Mouse (Mus musculus): ENCODE data around the gene Cdk6. TPM values are rescaled to one million over a fixed set of nuclear protein-coding genes. Genes with fewer than 3 reads are reported as not detected.

Cdk6 gene
- total RNA-seq, 2 experiments from 2014 or later: 15.6 to 16.4 TPM

DNA sequence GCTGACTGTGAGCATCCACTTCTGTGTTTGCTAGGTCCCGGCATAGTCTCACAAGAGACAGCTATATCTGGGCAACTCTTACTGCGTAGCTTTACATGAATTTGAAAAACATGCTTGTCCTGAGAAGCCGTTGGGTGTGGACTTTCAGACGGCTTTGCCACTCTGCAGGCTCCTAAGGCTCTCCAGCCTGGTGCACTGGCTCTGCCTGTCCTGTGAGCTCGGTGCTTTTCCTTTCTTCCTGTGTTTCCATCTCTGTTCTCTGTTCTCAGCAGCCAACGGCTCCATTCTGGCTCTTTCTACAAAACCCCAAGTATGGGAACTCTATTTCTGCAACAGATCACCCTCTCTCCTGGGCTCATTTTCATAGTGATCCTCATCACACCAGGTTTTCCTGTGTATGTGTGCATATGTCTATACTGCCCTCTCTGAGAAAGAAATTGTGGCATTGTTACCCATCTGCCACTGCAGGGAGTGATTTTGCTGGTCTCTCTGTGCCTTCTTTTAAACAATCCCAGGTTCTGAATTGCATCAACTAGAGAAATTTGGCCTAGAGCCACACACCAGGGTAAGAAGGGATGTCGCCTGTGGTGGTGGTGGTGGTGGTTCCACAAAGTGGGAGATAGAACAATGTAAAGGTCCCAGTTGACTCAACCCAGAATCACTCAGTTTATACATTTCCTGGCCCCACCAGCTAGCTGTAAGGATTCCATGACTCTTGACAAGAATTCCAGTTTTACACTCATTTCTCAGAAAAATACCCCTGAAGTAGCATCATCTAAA is 137.9 kb downstream of the Cdk6 start:
- intact Hi-C loops (cut with DNase I): no loop called here

DNA sequence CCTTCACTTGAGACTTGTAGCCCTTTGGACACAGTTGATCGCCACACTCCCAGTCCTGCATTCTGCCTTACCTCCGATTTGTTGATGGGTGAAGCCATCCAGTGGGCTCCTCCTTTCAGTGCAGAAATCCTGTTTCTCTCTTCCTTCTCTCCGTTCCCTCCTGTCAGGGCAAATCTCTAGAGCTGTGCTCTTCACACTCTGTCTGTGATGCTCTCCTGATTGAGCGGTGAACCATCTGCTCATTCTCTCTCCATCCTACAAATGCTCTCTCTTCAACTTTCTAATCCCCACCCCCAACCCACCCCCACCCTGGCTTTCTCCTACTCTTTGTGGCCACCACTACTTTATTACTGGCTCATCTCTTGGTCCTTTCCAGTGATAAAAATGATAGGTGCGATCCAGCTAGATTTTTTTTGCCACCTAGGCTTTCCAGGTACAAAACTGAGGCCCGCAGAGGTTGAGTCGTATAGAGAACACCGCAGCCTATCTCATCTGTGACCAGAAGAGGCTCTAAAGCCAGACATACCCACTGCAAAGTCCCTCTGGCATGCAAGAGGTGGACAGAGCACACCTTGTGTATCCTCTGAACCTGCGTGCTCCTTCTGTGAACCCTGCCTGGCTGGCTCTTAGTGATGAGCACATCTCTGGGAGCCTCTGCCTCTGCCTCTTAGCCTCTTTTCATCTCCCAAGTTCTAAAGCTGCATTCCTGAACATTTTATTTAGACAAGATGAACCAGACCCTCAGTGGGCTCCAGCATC is 139.5 kb downstream of the Cdk6 start:
- intact Hi-C loops (cut with DNase I): no loop called here
- DNase-seq: no peak

More for the DNA sequence above, 137.9 kb downstream of the Cdk6 start:
- DNase-seq: no peak

DNA sequence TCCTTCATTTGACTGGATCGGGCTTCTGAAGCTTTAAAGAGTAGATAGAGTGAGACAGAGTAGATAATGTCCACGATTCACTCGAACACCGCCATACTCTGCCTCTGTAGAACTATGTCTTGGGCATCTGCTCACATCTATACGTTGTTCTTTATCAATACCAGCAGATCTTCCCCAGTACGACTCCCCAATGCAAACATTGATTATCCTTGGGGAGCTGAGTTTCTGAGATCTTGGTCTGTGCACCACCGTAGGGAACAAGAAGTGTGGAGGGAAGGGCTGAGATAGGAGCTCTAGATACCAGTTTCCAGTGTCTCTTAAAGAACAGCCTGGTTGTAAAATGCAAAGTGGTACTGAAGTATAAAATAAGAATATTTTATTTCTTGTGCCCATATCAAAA is 141.2 kb downstream of the Cdk6 start:
- DNase-seq: no peak
- intact Hi-C loops (cut with DNase I): no loop called here

DNA sequence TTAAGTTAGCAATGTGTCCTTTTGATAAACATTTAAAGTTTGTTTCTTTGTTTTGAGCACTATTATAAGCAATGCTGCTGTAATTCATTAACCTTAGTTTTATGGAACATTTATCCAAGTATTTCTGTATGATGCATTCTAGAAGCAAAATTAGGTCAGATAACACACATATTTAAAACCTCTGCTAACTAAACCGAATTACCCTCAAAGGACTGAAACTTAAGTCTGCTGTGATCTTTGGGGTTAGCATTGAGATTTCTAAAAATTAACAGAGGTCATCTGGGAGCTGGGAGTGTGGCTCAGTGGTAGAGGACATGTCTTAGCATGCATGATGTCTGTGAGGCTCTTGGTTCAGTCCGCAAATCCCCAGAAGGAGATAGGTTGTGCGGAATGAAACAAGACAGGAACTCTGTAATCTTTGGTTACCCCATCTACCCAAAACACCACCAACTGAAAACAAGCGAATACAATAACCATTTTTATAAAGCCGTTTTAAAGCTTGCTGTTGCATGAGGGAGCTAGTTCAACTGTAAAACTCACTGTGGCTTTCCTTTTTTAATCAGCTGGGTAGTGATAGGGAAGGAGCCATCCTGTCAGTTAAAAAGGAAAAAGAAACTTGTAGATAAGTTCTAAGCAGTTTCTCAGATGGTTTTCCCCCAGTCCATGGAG is 141.9 kb downstream of the Cdk6 start:
- no peak for DNase-seq
- intact Hi-C loops (cut with DNase I): no loop called here

DNA sequence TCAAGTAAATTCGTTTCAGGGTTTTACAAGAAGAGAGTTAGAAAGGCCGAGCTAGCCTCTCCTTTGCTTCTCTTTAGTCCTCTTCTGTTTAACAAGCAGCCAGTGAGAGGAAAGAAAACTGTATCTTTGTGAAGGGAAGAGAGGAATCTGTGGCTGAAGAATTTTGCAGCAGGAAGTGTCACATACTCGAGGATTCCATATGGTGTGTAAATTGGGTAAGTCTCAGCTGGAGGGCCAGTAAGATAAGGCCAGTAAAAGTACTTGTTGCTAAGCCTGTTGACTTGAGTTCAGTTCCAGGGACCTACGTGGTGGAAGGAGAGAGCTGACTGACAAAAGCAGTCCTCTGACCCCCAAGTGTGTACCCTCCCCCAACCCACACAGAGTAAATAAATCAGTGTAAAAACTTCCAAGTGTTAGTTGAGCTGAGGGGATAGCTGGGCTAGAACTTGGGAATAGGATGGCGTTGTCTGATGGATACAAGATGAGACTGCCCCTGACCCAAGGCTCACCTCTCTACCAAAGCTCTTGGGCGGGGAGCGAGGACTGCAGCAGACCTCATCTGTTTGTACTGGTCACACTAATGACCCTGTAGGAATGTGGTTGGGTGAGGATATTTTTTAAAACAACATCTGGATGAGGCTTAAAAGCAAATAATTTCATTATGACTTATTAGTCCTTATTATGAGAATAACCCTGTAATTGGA is 145.4 kb downstream of the Cdk6 start:
- DNase-seq: no peak
- intact Hi-C loops (cut with DNase I): no loop called here

DNA sequence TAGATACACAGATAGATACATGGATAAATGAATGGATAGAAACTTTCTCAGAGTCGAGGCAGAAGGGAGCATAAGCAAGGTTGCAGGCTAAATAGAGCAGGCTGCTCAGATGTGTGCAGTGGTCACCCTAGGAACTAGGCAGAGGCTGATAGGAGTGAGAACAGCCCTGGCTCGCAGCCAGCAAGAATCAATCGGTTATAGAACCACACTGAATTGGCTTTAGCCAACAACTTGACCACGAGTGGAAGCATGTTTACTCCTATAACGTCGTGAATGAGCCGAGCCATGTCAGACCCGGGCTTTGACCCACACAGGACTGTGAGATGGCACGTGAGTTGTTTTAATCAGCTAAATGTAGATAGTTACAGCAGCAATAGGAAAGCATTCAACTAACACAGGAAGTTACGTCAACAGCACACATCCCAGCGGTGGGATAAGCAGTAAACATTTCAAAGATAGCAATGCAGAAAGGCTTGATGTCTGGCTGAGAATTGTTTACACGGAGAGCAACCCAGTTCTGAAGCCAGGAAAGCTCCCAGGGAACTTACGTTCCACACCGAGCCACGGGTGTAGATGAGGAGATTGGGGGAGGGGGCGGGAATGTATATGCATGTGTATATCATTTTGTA is 147.0 kb downstream of the Cdk6 start:
- intact Hi-C loops (cut with DNase I): no loop called here
- DNase-seq: no peak

DNA sequence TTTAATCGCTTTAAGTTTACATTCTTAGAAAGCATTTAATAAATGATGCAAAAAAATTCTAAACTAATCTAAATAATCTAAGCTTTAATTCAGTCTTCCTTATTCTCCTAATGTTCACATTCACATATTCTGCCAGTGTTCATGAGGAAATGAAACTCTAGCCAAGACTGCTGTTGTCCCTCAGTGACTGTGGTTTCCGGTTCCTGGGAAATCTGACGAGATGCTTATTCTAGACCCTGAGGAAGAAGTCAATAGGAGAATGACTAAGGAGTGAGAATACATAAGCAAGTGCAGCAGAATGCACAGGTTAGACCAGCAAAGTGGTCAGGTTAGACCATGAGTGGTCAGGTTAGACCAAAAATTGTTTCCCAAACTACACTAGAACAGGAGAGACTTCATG is 149.1 kb downstream of the Cdk6 start:
- DNase-seq: no peak
- intact Hi-C loops (cut with DNase I): no loop called here

DNA sequence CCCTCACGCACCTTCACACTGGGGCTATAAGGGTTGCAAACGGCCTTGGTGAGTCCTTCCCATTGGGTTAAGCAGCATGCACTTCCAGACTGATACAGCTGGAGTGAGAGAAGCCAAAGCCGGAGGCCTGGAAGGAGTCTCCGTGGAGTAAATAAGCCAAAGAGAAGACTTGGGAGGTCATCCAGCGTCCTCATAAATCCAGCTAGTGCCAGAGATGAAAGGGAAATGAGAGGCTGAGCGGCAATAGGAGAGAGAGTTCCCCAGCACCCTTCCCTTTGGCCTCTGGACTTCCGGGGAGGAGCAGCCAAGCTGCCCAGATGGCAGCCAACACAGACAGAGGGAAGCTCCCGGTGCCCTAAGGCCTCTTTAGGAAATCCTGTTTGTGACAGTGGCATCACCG is 149.8 kb downstream of the Cdk6 start:
- intact Hi-C loops (cut with DNase I): no loop called here
- DNase-seq: peak; percentile 28

DNA sequence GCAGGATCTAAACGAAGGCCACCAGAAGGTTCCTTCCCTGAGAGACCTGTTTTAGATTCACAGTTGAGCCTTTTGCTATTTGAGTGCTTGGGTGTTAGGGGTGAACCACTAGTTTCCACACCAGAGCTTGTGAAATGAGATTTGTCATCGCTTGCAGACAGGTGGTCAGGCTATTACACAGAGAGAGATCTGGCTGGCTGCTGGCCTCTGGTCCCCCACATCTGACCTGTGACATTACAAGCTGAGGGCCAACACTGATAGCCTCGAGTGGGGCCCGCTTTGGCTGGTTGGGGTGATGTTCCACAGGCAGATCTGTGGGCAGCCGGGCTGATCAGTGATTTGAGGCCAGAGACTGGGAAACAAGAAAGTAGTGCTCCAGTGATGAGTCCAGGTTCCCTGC is 150.6 kb downstream of the Cdk6 start:
- DNase-seq: no peak
- intact Hi-C loops (cut with DNase I): no loop called here

DNA sequence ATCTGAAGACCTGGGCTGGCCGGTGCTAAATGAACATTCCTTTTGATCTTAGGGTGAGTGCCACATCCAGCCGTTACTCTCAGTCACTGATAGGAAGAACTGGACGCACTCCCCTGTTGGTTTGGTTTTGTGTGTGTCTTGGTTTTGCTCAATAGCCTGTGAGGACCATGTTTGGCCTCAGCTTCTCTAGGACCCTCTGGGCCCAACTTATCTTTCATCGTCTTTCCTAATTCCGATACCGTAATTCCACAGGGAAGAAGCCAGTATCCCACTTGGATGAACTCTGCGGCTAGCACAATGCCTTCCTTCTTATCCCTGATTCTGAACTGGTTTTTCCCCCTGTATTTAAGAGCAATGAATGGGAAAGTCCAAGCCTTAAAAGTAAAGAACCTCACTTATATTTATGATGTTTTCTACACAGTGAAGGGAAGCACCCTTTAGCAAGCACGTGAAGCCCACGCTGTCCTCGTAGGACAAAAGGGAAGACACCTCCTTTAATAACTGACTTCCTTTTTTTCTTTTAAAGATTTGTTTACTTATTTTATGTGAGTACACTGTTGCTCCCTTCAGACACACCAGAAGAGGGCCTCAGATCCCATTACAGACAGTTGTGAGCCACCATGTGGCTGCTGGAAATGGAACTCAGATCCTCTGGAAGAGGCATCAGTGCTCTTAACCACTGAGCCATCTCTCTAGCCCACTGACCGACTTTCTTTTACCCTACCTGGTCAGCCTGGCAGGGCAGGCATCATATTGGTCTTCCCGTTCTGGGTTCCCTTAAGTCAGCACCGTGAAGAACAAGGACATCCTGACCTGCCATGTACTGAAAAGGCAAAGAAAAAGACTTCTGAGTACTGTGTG is 151.7 kb downstream of the Cdk6 start:
- intact Hi-C loops (cut with DNase I): no loop called here
- DNase-seq: no peak

DNA sequence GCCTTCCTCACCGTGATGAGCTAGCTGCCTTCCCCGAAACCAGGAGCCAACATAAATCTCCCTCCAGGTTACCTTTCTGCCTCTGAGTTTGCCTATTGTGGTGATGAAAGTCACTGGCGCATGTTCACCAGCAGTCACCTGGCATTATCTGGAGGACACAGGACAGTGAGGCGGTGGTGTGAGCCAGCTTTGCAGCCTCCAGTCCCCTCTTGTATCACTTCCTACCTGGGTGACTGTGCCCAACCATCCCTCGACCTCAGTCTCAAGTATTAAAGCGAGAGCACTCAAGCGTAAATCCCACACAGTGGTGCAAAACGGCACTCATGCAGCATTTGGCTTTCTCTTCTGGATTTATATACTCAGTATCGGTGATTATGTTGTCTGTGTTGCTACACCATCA is 152.7 kb downstream of the Cdk6 start:
- intact Hi-C loops (cut with DNase I): no loop called here
- DNase-seq: no peak

DNA sequence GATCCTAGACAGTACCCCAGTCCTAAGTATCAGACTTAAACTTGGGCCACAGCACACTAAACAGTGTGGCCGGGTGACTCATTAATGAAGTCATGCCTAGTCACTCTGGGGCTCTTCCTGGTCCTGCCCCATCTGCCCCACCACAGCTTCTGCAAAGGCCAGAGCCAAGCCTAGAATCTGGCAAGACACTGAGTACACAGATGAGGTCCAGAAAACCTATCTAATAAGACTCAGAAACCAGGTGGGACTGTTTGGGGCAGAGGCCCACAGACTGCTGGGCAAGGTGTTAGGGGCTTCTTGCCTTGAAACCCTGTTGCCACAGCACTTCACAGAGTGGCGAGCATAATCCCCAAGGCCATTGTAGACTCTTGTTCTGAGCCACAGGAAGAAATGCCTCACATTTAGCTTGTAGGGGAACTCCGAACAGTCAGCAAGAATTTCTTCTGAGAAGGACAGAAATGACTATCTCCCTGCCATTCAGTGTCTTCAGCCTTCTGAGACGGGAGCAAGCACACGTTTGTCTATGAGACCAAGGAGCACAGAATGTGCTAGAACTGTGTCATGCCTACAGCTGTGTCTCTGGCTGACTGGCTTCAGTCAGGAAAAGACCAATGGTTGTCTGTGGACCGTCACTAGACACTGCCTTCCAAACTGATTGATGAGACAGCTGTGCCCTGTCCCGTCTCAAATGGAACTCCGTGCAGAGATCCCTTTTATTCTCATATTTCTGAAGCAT is 153.3 kb downstream of the Cdk6 start:
- intact Hi-C loops (cut with DNase I): no loop called here
- DNase-seq: no peak

DNA sequence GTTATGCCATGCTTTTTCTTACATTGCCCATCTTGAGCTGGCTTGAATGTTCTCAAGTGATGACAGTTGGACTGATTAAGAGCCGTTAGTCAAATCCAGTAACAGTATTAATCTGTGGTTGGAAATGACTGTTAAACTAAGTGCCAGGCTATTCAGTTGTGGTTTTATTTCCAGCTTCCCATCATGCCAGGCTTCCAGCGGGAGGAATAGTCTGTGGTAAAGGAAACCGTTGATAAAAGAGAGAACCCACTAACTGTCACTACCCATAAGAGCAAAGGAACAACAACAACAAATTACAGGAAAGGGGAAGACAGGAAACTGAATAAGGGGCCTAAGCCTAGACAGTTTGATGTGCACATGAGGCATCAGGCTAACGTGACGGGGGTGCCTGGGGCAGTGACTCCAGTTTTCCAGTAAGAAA is 156.2 kb downstream of the Cdk6 start:
- intact Hi-C loops (cut with DNase I): no loop called here
- DNase-seq: no peak

DNA sequence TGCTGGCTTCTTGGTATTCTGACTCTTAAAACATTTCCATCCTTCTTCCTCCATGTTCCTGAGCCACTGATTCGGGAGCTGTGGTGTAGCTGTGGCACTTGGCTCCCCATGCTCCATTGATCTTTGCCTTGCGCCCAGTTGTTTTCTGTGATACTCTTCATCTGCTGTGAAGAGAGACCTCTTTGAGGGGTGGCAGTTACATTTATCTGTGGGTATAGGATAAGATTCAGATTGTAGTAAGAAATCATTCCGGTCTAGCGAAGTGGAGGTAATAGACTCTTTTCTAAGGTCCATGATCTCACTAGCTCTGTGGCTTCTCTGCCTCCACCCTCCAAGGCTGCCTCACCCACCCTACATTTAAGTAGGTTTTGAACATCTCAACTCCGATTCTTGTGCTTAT is 159.0 kb downstream of the Cdk6 start:
- intact Hi-C loops (cut with DNase I): no loop called here
- no peak for DNase-seq

DNA sequence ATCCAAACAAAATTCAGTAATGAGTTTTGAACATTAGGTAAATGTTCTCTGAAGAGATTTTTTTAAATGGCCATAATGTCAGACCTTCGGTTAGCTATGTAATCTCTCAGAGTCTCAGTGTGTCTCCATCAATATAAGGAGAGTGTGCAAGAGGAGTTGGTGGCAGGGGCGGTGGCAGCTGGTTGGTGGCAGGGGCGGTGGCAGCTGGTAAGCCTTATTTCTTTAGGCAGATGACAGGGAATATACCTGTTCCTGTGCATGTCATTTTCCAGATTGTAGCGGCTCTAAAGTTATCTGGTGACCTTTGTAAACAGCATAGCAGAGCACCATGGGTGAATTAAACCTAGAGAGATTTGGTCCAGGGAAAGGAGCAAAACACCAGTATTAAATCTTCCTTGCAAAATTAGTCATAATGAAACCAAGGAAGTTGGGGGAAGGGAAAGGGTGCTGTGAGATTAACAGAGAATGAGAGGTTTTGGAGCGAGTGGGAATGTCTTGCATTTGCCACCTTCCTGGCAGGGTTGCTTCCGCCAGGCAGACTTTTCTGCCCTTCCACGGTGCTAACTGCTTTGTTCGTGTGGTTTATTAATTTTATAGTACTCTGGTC is 159.8 kb downstream of the Cdk6 start:
- no peak for DNase-seq
- intact Hi-C loops (cut with DNase I): no loop called here

DNA sequence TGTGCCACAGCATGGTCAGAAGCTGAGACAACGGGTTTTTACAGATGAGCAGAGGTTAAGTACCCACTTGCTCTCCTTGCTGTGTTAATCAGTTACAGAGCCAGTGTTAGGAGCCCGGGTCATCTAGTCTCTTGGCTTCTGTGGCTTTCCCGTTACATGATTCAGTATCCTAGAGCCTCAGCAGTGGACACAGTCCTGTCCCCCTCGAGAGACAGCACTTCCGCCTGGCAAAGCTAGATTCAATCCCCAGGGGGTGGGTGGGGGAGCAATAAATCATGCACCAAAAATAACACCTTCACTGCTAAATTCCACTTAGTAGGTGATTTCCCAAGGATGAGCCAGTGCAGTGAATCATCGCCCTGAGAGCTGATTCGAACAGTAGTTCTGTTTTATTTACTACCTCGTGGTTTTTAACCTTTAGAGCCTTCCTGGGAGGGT is 160.3 kb downstream of the Cdk6 start:
- DNase-seq: no peak
- intact Hi-C loops (cut with DNase I): no loop called here

DNA sequence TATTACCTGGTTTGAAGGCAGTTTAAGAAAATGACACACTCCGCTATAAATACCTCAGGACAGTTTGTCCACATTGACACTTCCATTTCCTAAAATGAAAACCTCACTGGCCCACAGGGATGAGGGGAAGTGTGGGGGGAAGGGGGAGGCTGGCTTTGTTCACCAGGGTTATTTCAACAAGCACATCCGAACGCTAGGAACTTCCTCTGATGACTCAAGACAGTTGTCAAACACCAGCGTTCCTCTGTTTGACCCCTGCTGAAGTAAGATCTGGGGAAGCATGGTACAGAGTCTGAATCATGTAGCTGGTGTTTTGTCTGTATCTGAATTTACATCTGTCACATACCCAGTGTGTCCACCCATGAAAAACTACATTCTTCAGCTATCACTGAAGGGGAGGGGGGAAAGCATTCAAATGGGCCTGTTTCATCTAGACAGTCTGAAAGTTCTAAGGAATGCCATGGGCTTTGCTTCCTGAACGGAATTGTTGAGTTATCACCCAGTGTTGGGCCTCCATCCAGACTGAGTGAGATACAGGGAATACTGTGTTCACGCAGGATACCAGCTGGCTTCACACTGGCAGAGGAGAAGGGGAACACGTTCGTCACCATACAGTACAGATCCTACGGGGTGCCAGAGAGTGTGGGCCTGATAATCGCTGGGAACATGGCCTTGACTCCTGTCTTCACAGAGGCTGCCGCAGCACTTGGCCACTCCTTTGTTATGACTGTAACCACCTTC is 161.5 kb downstream of the Cdk6 start:
- DNase-seq: no peak
- intact Hi-C loops (cut with DNase I): no loop called here

DNA sequence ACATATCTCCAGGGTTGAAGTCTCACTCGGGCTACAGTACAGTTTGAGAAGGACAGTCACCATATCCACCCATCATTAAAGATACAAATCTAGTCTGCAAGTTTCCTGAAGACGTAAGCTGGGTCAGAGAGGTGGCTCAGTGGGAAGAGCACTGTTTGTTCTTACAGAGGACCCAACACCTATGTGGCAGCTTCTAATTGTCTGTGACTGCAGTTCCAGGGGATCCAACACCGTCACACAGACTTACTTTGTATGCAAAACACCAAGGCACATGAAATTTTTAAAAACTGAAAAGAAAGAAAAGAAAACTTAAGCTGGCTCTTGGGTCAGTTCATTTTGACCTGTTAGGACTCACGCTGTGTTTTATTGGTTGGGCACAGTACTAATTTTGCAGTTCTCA is 162.1 kb downstream of the Cdk6 start:
- DNase-seq: no peak
- intact Hi-C loops (cut with DNase I): no loop called here
